Mouse (Mus musculus): ENCODE data around the gene Dgkh. TPM values are rescaled to one million over a fixed set of nuclear protein-coding genes. Genes with fewer than 3 reads are reported as not detected.

Dgkh gene
- polyA plus RNA-seq, 1 experiment from 2014 or later: 2.6 TPM

- H3K4me2 ChIP-seq (ENCODE audit: low read length): no peak overlapping the region
- H3K36me3 ChIP-seq (ENCODE audit: control insufficient read depth, insufficient read depth, low read length): peaks cover 2% of the 10 kb centered on the region; the same call in 1 of the 2 replicates
- no peaks in the 10 kb centered on the region for H3K9me3 ChIP-seq (ENCODE audit: control insufficient read depth, low read length)
- H3K27ac ChIP-seq (ENCODE audit: low read depth, low read length): no peak overlapping the region
- no peak overlapping the region for H3K9ac ChIP-seq (ENCODE audit: low read depth, low read length)
- 93% methylated on average over 6 of the region's 6 CpGs for WGBS
- no peaks in the 10 kb centered on the region for H3K4me1 ChIP-seq (ENCODE audit: control insufficient read depth, insufficient read depth, low read depth, low read length)
- H3K27me3 ChIP-seq (replicated peaks; ENCODE audit: control insufficient read depth, insufficient read depth, low read length): no peaks in the 10 kb centered on the region
- H3K4me3 ChIP-seq (ENCODE audit: low read length): no peak overlapping the region
- ATAC-seq: no peak
Observed at GRCm38 (mm10) chr14:78553661-78554060, 178.9 kb downstream of the Dgkh start.

GRCm38 (mm10) chr14:78548807-78549206 lies 183.8 kb downstream of the Dgkh start:
- Histone ChIP-seq H3K9me3 (ENCODE audit: control insufficient read depth, low read length) (no peaks in the 10 kb centered on the region), H3K36me3 (ENCODE audit: control insufficient read depth, insufficient read depth, low read length) (no peaks in the 10 kb centered on the region), H3K9ac (ENCODE audit: low read depth, low read length) (no peak overlapping the region), H3K27me3 (replicated peaks; ENCODE audit: control insufficient read depth, insufficient read depth, low read length) (no peaks in the 10 kb centered on the region), H3K4me1 (ENCODE audit: control insufficient read depth, insufficient read depth, low read depth, low read length) (no peaks in the 10 kb centered on the region), H3K4me3 (ENCODE audit: low read length) (no peak overlapping the region), H3K27ac (ENCODE audit: low read depth, low read length) (no peak overlapping the region), H3K4me2 (ENCODE audit: low read length) (no peak overlapping the region)
- ATAC-seq: no peak
- WGBS: 83% methylated on average over 6 of the region's 6 CpGs

GRCm38 (mm10) chr14:78541319-78541718 lies 191.3 kb downstream of the Dgkh start:
- ATAC-seq: no peak
- Histone ChIP-seq H3K27me3 (replicated peaks; ENCODE audit: control insufficient read depth, insufficient read depth, low read length) (no peaks in the 10 kb centered on the region), H3K4me2 (ENCODE audit: low read length) (no peak overlapping the region), H3K9me3 (ENCODE audit: control insufficient read depth, low read length) (no peaks in the 10 kb centered on the region), H3K9ac (ENCODE audit: low read depth, low read length) (no peak overlapping the region), H3K4me3 (ENCODE audit: low read length) (no peak overlapping the region), H3K4me1 (ENCODE audit: control insufficient read depth, insufficient read depth, low read depth, low read length) (peaks cover 7% of the 10 kb centered on the region; the same call in 1 of the 2 replicates), H3K36me3 (ENCODE audit: control insufficient read depth, insufficient read depth, low read length) (no peaks in the 10 kb centered on the region), H3K27ac (ENCODE audit: low read depth, low read length) (no peak overlapping the region)
- 63% methylated on average over 3 of the region's 3 CpGs for WGBS

- peaks cover 16% of the 10 kb centered on the region for H3K4me1 ChIP-seq (ENCODE audit: control insufficient read depth, insufficient read depth, low read depth, low read length)
- H3K4me3 ChIP-seq (ENCODE audit: low read length): no peak overlapping the region
- ATAC-seq: no peak
- H3K4me2 ChIP-seq (ENCODE audit: low read length): no peak overlapping the region
- WGBS: 92% methylated on average over 1 of the region's 1 CpGs
- no peaks in the 10 kb centered on the region for H3K27me3 ChIP-seq (replicated peaks; ENCODE audit: control insufficient read depth, insufficient read depth, low read length)
- H3K9ac ChIP-seq (ENCODE audit: low read depth, low read length): no peak overlapping the region
- H3K36me3 ChIP-seq (ENCODE audit: control insufficient read depth, insufficient read depth, low read length): no peaks in the 10 kb centered on the region
- H3K27ac ChIP-seq (ENCODE audit: low read depth, low read length): no peak overlapping the region
- H3K9me3 ChIP-seq (ENCODE audit: control insufficient read depth, low read length): no peaks in the 10 kb centered on the region
Observed at GRCm38 (mm10) chr14:78539821-78540220, 192.8 kb downstream of the Dgkh start.

- no peaks in the 10 kb centered on the region for H3K9me3 ChIP-seq (ENCODE audit: control insufficient read depth, low read length)
- H3K9ac ChIP-seq (ENCODE audit: low read depth, low read length): no peak overlapping the region
- H3K27ac ChIP-seq (ENCODE audit: low read depth, low read length): no peak overlapping the region
- WGBS: 56% methylated on average over 5 of the region's 5 CpGs
- H3K4me1 ChIP-seq (ENCODE audit: control insufficient read depth, insufficient read depth, low read depth, low read length): peaks cover 24% of the 10 kb centered on the region
- H3K4me3 ChIP-seq (ENCODE audit: low read length): no peak overlapping the region
- no peaks in the 10 kb centered on the region for H3K36me3 ChIP-seq (ENCODE audit: control insufficient read depth, insufficient read depth, low read length)
- no peak for ATAC-seq
- H3K27me3 ChIP-seq (replicated peaks; ENCODE audit: control insufficient read depth, insufficient read depth, low read length): no peaks in the 10 kb centered on the region
- H3K4me2 ChIP-seq (ENCODE audit: low read length): no peak overlapping the region
Observed at GRCm38 (mm10) chr14:78538572-78539320, 193.8 kb downstream of the Dgkh start.

GRCm38 (mm10) chr14:78537551-78537950 lies 195.0 kb downstream of the Dgkh start:
- no peak for ATAC-seq
- Histone ChIP-seq H3K9ac (ENCODE audit: low read depth, low read length) (peak overlapping the region; percentile 97), H3K36me3 (ENCODE audit: control insufficient read depth, insufficient read depth, low read length) (no peaks in the 10 kb centered on the region), H3K4me2 (ENCODE audit: low read length) (peak overlapping the region; percentile 78), H3K9me3 (ENCODE audit: control insufficient read depth, low read length) (no peaks in the 10 kb centered on the region), H3K4me3 (ENCODE audit: low read length) (peak overlapping the region; percentile 95), H3K27me3 (replicated peaks; ENCODE audit: control insufficient read depth, insufficient read depth, low read length) (no peaks in the 10 kb centered on the region), H3K27ac (ENCODE audit: low read depth, low read length) (peak overlapping the region; percentile 98), H3K4me1 (ENCODE audit: control insufficient read depth, insufficient read depth, low read depth, low read length) (peaks cover 24% of the 10 kb centered on the region)
- WGBS: 27% methylated on average over 6 of the region's 6 CpGs

GRCm38 (mm10) chr14:78536281-78537165 lies 196.1 kb downstream of the Dgkh start, which contains the start of gene Akap11:
Gene Akap11 (minus strand): TSS chr14:78536808.
- WGBS: under 1% methylated on average over 68 of the region's 82 CpGs
- no peaks in the 10 kb centered on the region for H3K9me3 ChIP-seq (ENCODE audit: control insufficient read depth, low read length)
- no peaks in the 10 kb centered on the region for H3K27me3 ChIP-seq (replicated peaks; ENCODE audit: control insufficient read depth, insufficient read depth, low read length)
- peak; percentile 96 for ATAC-seq
- H3K9ac ChIP-seq (ENCODE audit: low read depth, low read length): peak within 1 kb of the TSS; percentile 97
- peaks cover 24% of the 10 kb centered on the region for H3K4me1 ChIP-seq (ENCODE audit: control insufficient read depth, insufficient read depth, low read depth, low read length)
- no peaks in the 10 kb centered on the region for H3K36me3 ChIP-seq (ENCODE audit: control insufficient read depth, insufficient read depth, low read length)
- H3K4me3 ChIP-seq (ENCODE audit: low read length): peak within 1 kb of the TSS; percentile 95
- H3K4me2 ChIP-seq (ENCODE audit: low read length): peak within 1 kb of the TSS; percentile 78
- H3K27ac ChIP-seq (ENCODE audit: low read depth, low read length): peak within 1 kb of the TSS; percentile 98

- Histone ChIP-seq H3K4me2 (ENCODE audit: low read length) (peak overlapping the region; percentile 78), H3K27ac (ENCODE audit: low read depth, low read length) (peak overlapping the region; percentile 16; the same call in 1 of the 2 replicates), H3K9me3 (ENCODE audit: control insufficient read depth, low read length) (no peaks in the 10 kb centered on the region), H3K9ac (ENCODE audit: low read depth, low read length) (peak overlapping the region; percentile 97), H3K27me3 (replicated peaks; ENCODE audit: control insufficient read depth, insufficient read depth, low read length) (no peaks in the 10 kb centered on the region), H3K36me3 (ENCODE audit: control insufficient read depth, insufficient read depth, low read length) (no peaks in the 10 kb centered on the region), H3K4me3 (ENCODE audit: low read length) (peak overlapping the region; percentile 95), H3K4me1 (ENCODE audit: control insufficient read depth, insufficient read depth, low read depth, low read length) (peaks cover 24% of the 10 kb centered on the region)
- no peak for ATAC-seq
- 21% methylated on average over 2 of the region's 2 CpGs for WGBS
Observed at GRCm38 (mm10) chr14:78535366-78535765, 197.2 kb downstream of the Dgkh start.

- H3K4me2 ChIP-seq (ENCODE audit: low read length): peak overlapping the region; percentile 28
- 90% methylated on average over 5 of the region's 5 CpGs for WGBS
Observed at GRCm38 (mm10) chr14:78534651-78535050, 197.9 kb downstream of the Dgkh start.

More at GRCm38 (mm10) chr14:78534651-78535050, 197.9 kb downstream of the Dgkh start:
- ATAC-seq: no peak
- Histone ChIP-seq H3K4me3 (ENCODE audit: low read length) (no peak overlapping the region), H3K4me1 (ENCODE audit: control insufficient read depth, insufficient read depth, low read depth, low read length) (peaks cover 24% of the 10 kb centered on the region), H3K27me3 (replicated peaks; ENCODE audit: control insufficient read depth, insufficient read depth, low read length) (no peaks in the 10 kb centered on the region), H3K9me3 (ENCODE audit: control insufficient read depth, low read length) (no peaks in the 10 kb centered on the region), H3K9ac (ENCODE audit: low read depth, low read length) (no peak overlapping the region), H3K27ac (ENCODE audit: low read depth, low read length) (no peak overlapping the region), H3K36me3 (ENCODE audit: control insufficient read depth, insufficient read depth, low read length) (no peaks in the 10 kb centered on the region)

Measured in hindbrain, embryonic 16.5 days (tissue).